Mouse (Mus musculus) ES-E14 (cell line): Measurements from ENCODE around the gene Fxyd4. TPM values are rescaled to one million over a fixed set of nuclear protein-coding genes. Genes with fewer than 3 reads are reported as not detected.

Experiments
- DNase-seq: peaks from one replicate; pipeline ENCODE4 v3.0.0-alpha.2; 2013; ENCODE audit warnings: low read depth, low spot score
- H3K27ac ChIP-seq: 2 replicates; pipeline ENCODE4 v1.5.1; 2012; ENCODE audit warnings: low read depth, mild to moderate bottlenecking, low read length, moderate library complexity, mixed read lengths; ENCODE audit not compliant: poor library complexity, insufficient read depth, severe bottlenecking
- H3K36me3 ChIP-seq: 2 replicates; pipeline ENCODE4 v1.6.1; 2012; ENCODE audit warnings: mild to moderate bottlenecking, low read length, moderate library complexity, mixed read lengths; ENCODE audit not compliant: control insufficient read depth, poor library complexity, insufficient read depth, severe bottlenecking
- H3K4me1 ChIP-seq, 2 experiments: fragments of 150-350 bp in 1 of 2; sonication (generic) in 1 of 2; 2 replicates each; pipeline ENCODE4 v1.6.1; 2012; ENCODE audit warnings: low read length in 2 of 2, mild to moderate bottlenecking in 1 of 2, mixed read lengths in 1 of 2; ENCODE audit not compliant: control insufficient read depth in 2 of 2, insufficient read depth in 2 of 2, poor library complexity in 1 of 2
- H3K4me3 ChIP-seq, 2 experiments: fragments of 150-350 bp in 1 of 2; sonication (generic) in 1 of 2; 2 replicates each; pipeline ENCODE4 v1.5.1; 2012; ENCODE audit warnings: low read length in 2 of 2, low read depth in 1 of 2, mild to moderate bottlenecking in 1 of 2, mixed read lengths in 1 of 2; ENCODE audit not compliant: insufficient read depth in 1 of 2, poor library complexity in 1 of 2, severe bottlenecking in 1 of 2
- H3K9ac ChIP-seq: 2 replicates; pipeline ENCODE4 v1.6.1; 2012; ENCODE audit warnings: low read depth, mild to moderate bottlenecking, low read length, mixed read lengths; ENCODE audit not compliant: poor library complexity, insufficient read depth, severe bottlenecking
- H3K9me3 ChIP-seq: fragments of 150-350 bp; sonication (generic); 2 replicates; pipeline ENCODE4 v1.6.1; 2012; ENCODE audit warnings: low read depth, mild to moderate bottlenecking, low read length; ENCODE audit not compliant: control insufficient read depth, insufficient read depth
- CHD2 ChIP-seq: IDR thresholded peaks from 2 replicates; pipeline ENCODE4 v1.6.1; 2014; ENCODE audit warnings: mild to moderate bottlenecking, low read depth, low read length, inconsistent platforms
- HCFC1 ChIP-seq: IDR thresholded peaks from 2 replicates; pipeline ENCODE4 v1.6.1; 2012; ENCODE audit warnings: low read length, inconsistent platforms, borderline replicate concordance; ENCODE audit not compliant: insufficient read depth
- MAFK ChIP-seq: IDR thresholded peaks from 2 replicates; pipeline ENCODE4 v1.6.1; 2014; ENCODE audit warnings: mild to moderate bottlenecking, low read depth, low read length, inconsistent platforms; ENCODE audit not compliant: insufficient read depth
- ZC3H11A ChIP-seq: IDR thresholded peaks from 2 replicates; pipeline ENCODE4 v1.6.1; 2012; ENCODE audit warnings: low read depth, mild to moderate bottlenecking, inconsistent platforms, low read length, borderline replicate concordance
- ZNF384 ChIP-seq: IDR thresholded peaks from 2 replicates; pipeline ENCODE4 v1.6.1; 2012; ENCODE audit warnings: low read depth, low read length, inconsistent platforms
- in situ Hi-C, 2 experiments: fragments of 600-800 bp; cut with MboI; formaldehyde crosslinking; loops; one replicate each; pipeline ENCODE4 v1.15.1; 2025; ENCODE audit warnings: low sequenced_read_pairs in 2 of 2, inconsistent platforms in 1 of 2; ENCODE audit not compliant: unreplicated experiment in 2 of 2
- total RNA-seq: library from RNA; depleted of rRNA; stranded (reverse); fragments of 300-350 nt; gene quantifications from 2 replicates; pipeline ENCODE4 v1.2.3, GENCODE M21; 2012

Fxyd4 gene
- total RNA-seq, 1 experiment: 0.98 TPM

DNA sequence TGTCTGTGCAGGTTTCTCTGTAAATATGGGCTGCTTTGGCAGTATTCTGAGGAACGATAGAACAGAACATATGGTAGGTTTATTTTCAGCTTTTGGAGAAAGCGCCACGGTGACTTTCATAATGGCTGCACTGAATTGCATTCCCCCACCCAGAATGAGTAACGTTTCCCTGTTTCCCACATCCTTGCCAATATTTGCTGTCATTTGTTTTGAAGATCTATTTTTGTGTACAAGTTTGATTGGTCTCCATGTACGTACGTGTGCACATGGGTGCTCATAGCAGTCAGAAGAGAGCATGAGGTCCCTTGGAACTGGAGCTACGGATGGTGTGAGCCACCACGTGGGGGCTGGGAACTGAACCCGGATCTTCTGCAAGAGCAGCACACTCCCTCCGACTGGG, 1.5 kb upstream of the Fxyd4 start:
- Histone ChIP-seq H3K4me3 (no peak overlapping the region), H3K9me3 (no peaks in the 10 kb centered on the region), H3K36me3 (no peaks in the 10 kb centered on the region), H3K4me1 (peaks cover 3 to 10% of the 10 kb centered on the region in 2 experiments; a peak in 3 of 4 replicates), H3K9ac (no peak overlapping the region), H3K27ac (no peak overlapping the region)
- in situ Hi-C loops: no loop called here
- DNase-seq: no peak
- TF ChIP-seq CHD2 (no peak), MAFK (no peak), ZNF384 (no peak), ZC3H11A (no peak), HCFC1 (no peak)

- TF ChIP-seq MAFK (no peak), ZNF384 (no peak), ZC3H11A (no peak), HCFC1 (no peak), CHD2 (no peak)
- in situ Hi-C loops: no loop called here
- DNase-seq: no peak
- H3K9ac ChIP-seq: no peak overlapping the region
- peaks cover 3 to 5% of the 10 kb centered on the region in 2 experiments; a peak in 2 of 4 replicates for H3K4me1 ChIP-seq
- H3K27ac ChIP-seq: no peak overlapping the region
- H3K4me3 ChIP-seq: no peak overlapping the region
- H3K9me3 ChIP-seq: no peaks in the 10 kb centered on the region
- no peaks in the 10 kb centered on the region for H3K36me3 ChIP-seq
Observed at GRCm38 (mm10) chr6:117935681-117936612, 1.5 kb downstream of the Fxyd4 start.

GRCm38 (mm10) chr6:117934301-117934700, 3.2 kb downstream of the Fxyd4 start:
- TF ChIP-seq CHD2 (no peak), ZNF384 (no peak), ZC3H11A (no peak), HCFC1 (no peak), MAFK (no peak)
- Histone ChIP-seq H3K9ac (no peak overlapping the region), H3K4me1 (peaks cover 3 to 5% of the 10 kb centered on the region in 2 experiments; a peak in 2 of 4 replicates), H3K4me3 (no peak overlapping the region), H3K27ac (no peak overlapping the region), H3K36me3 (no peaks in the 10 kb centered on the region), H3K9me3 (no peaks in the 10 kb centered on the region)
- in situ Hi-C loops: no loop called here
- no peak for DNase-seq

DNA sequence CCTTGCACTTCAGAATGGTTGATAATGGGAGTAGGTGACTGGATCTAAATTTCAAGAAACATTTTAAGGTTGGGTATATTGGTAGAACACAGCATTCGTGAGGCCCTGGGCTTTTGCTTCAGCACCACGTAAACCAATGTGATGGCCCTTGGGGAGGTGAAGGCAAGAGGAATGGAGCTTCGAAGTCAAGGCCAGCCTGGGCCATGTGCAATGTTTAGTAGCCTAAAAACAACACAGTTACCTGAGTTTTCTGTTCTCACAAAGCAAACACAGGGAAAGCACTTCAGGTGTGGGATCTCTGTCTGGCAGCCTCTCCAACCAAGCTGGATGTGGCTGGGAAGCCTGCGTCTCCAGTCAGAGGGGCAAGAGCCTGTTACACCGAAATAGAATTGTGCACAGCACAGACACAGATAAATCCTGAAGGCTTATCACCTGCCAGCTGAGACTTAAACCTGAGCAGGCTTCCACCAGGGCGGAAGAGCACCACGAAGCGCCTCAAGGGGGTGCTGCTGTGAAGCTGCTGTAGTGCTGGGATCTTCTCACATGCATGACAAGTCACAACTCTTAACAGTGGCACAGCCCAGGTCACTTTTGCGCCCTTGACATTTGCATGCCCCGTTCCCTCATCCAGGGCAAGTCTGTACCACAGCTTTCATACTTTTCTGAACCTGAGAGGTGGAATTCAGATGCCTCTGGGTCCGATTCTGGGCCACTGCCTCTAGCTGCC, 5.0 kb downstream of the Fxyd4 start:
- H3K27ac ChIP-seq: no peak overlapping the region
- peaks cover 3 to 5% of the 10 kb centered on the region in 2 experiments; a peak in 1 of 4 replicates for H3K4me1 ChIP-seq
- H3K9ac ChIP-seq: no peak overlapping the region
- no peak for DNase-seq
- H3K9me3 ChIP-seq: no peaks in the 10 kb centered on the region
- in situ Hi-C loops: no loop called here
- H3K4me3 ChIP-seq: no peak overlapping the region
- peaks cover under 1% of the 10 kb centered on the region; the same call in 1 of the 2 replicates for H3K36me3 ChIP-seq
- no peak for TF ChIP-seq ZNF384
- TF ChIP-seq ZC3H11A: no peak
- TF ChIP-seq MAFK: no peak
- no peak for TF ChIP-seq CHD2
- no peak for TF ChIP-seq HCFC1
